Mouse (Mus musculus) brain, adult 10 weeks (tissue): ENCODE results near the gene Ftsj1. TPM values are rescaled to one million over a fixed set of nuclear protein-coding genes. Genes with fewer than 3 reads are reported as not detected.

Source experiments
- polyA plus RNA-seq: library from polyadenylated mRNA; stranded (reverse); fragments of 350-450 nt; fragmentation: Illumina TruSeq; extraction: RNeasy Lipid Tissue Mini Kit (QIAGEN cat#74804); gene quantifications from one replicate; pipeline ENCODE4 v1.2.3, GENCODE M21; 2015; ENCODE audit warnings: low read depth, low replicate concordance

Ftsj1 gene
- polyA plus RNA-seq, result 33.8 TPM

GRCm38 (mm10) chrX:8252334-8253285, at the start of gene Ftsj1:
Gene Ftsj1 (minus strand): TSS chrX:8252406.

GRCm38 (mm10) chrX:8271083-8271820, 19.0 kb upstream of the Ftsj1 start, which contains the start of gene Slc38a5:
Gene Slc38a5 (plus strand): TSS chrX:8271133.

GRCm38 (mm10) chrX:8206015-8206693, 46.1 kb downstream of the Ftsj1 start, which contains the start of gene Porcn:
Gene Porcn (minus strand): TSS chrX:8206525.

GRCm38 (mm10) chrX:8193419-8193723, 58.8 kb downstream of the Ftsj1 start, which contains the start of gene Ebp:
Gene Ebp (minus strand): TSS chrX:8193512.

Other genes starting within 250 kb of the Ftsj1 start
- gene Glod5, start 233.9 kb downstream of the Ftsj1 start, polyA plus RNA-seq, result not detected
- 23.0 TPM for gene Suv39h1, start 177.6 kb downstream of the Ftsj1 start, polyA plus RNA-seq
- gene Was, start 161.9 kb downstream of the Ftsj1 start, polyA plus RNA-seq, result 1.0 TPM
- gene Wdr13, start 119.5 kb downstream of the Ftsj1 start, polyA plus RNA-seq, result 139 TPM
- gene Rbm3, start 106.5 kb downstream of the Ftsj1 start, polyA plus RNA-seq, result 269 TPM
- gene Tbc1d25, start 76.2 kb downstream of the Ftsj1 start, polyA plus RNA-seq, result 10.9 TPM
- gene Ebp, start 58.9 kb downstream of the Ftsj1 start, polyA plus RNA-seq, result 32.3 TPM
- 59.8 TPM for gene Porcn, start 45.9 kb downstream of the Ftsj1 start, polyA plus RNA-seq
- 5.4 TPM for gene Slc38a5, start 18.7 kb upstream of the Ftsj1 start, polyA plus RNA-seq
- not detected for gene Ssxb10, start 75.0 kb upstream of the Ftsj1 start, polyA plus RNA-seq
- not detected for gene Ssxb9, start 114.6 kb upstream of the Ftsj1 start, polyA plus RNA-seq
- not detected for gene Ssxb1, start 160.9 kb upstream of the Ftsj1 start, polyA plus RNA-seq
- gene Ssxb2, start 209.3 kb upstream of the Ftsj1 start, polyA plus RNA-seq, result not detected